Mouse (Mus musculus) bone marrow macrophage, adult 2 months (primary cell): ENCODE data around the gene Pcdh9. TPM values are rescaled to one million over a fixed set of nuclear protein-coding genes. Genes with fewer than 3 reads are reported as not detected.

ENCODE experiments used
- H3K27ac ChIP-seq: 2 replicates; pipeline ENCODE4 v1.5.1; 2012; ENCODE audit warnings: low read depth, low read length; ENCODE audit not compliant: insufficient read depth
- H3K4me1 ChIP-seq: 2 replicates; pipeline ENCODE4 v1.6.1; 2012; ENCODE audit warnings: low read length; ENCODE audit not compliant: control insufficient read depth, insufficient read depth
- H3K4me3 ChIP-seq: 2 replicates; pipeline ENCODE4 v1.5.1; 2012; ENCODE audit warnings: mild to moderate bottlenecking, low read length, moderate library complexity; ENCODE audit not compliant: insufficient read depth
- CTCF ChIP-seq: IDR thresholded peaks from 2 replicates; pipeline ENCODE4 v1.5.1; 2012; ENCODE audit warnings: low read depth, mild to moderate bottlenecking, low read length, moderate library complexity
- POLR2A ChIP-seq: IDR thresholded peaks from 2 replicates; pipeline ENCODE4 v1.6.1; 2012; ENCODE audit warnings: mild to moderate bottlenecking, low read depth, low read length, borderline replicate concordance
- polyA plus RNA-seq: library from polyadenylated mRNA; stranded (reverse); fragments of >200 nt; gene quantifications from 2 replicates; pipeline ENCODE4 v1.2.4, GENCODE M21; 2012; ENCODE audit not compliant: missing spikeins, insufficient read depth, insufficient read length

The Pcdh9 gene
- polyA plus RNA-seq, 1 experiment = not detected

- Histone ChIP-seq H3K27ac (no peak overlapping the region), H3K4me1 (no peaks in the 10 kb centered on the region), H3K4me3 (no peak overlapping the region)
- TF ChIP-seq CTCF (no peak), POLR2A (no peak)
Observed at GRCm38 (mm10) chr14:93701385-93702101, 188.9 kb downstream of the Pcdh9 start.

DNA sequence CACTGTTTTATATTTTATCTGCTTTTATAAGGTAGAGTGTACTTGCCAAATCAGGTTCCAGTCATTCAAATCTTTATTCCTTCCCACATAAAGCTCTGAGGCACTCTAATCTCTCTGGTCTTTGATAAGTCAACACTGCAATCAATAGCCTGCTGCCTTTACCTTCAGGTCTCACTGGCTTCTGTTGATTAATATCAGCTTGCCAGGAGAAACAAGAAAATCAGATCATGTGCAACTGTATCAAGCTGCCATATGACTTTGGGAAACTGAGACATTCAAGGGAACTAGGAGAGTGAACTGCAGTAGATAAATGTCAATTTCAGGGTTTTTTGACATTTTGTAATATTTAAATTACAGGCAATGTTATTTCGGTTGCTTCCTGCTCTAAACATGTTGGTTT lies 189.6 kb downstream of the Pcdh9 start:
- no peaks in the 10 kb centered on the region for H3K4me1 ChIP-seq
- H3K4me3 ChIP-seq = no peak overlapping the region
- TF ChIP-seq CTCF (no peak), POLR2A (no peak)
- H3K27ac ChIP-seq = no peak overlapping the region

- Histone ChIP-seq H3K4me3 (no peak overlapping the region), H3K4me1 (no peaks in the 10 kb centered on the region), H3K27ac (no peak overlapping the region)
- TF ChIP-seq POLR2A (no peak), CTCF (no peak)
Observed at GRCm38 (mm10) chr14:93684641-93685040, 205.8 kb downstream of the Pcdh9 start.

DNA sequence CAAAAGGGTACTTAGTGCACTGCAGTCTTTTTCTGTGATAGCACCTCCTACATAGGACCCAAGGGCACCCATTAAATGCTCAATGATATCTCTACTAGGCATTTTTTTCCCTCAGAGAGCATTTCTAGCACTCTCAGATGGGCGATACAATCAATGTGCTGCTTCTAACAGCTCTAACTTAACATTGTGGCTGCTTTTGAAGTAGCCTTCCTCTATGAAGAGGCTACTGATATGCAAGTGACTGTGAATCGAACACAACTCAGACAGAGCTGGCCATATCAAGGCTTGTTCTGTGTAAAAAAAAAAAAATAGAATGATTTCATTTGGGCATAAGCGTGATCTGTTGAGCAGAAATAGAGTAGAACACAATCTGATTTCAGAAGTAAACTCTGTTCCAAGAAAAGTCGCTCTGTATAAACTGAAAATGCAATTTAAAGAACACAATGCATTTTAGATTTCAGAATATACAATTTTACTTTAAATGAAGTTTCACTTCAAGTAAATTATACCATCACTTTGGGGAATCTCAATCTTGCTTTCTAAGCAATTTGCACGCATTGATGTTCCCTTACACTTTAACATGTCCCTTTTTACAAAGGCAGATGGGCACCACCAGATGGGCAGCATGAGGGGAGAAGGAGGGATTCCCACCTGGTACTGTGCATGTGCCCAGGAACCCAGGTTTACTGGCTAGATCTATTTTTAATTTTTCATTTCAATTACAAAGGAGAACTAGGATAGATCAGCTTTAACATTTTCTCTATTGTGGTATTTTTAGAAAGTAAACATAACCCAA lies 215.0 kb downstream of the Pcdh9 start:
- H3K4me1 ChIP-seq = no peaks in the 10 kb centered on the region
- TF ChIP-seq POLR2A = no peak
- TF ChIP-seq CTCF = no peak
- H3K27ac ChIP-seq = no peak overlapping the region
- no peak overlapping the region for H3K4me3 ChIP-seq

- Histone ChIP-seq H3K4me1 (no peaks in the 10 kb centered on the region), H3K27ac (no peak overlapping the region), H3K4me3 (no peak overlapping the region)
- TF ChIP-seq CTCF (no peak), POLR2A (no peak)
Observed at GRCm38 (mm10) chr14:93653986-93654757, 236.3 kb downstream of the Pcdh9 start.

- no peaks in the 10 kb centered on the region for H3K4me1 ChIP-seq
- no peak for TF ChIP-seq POLR2A
- no peak for TF ChIP-seq CTCF
- H3K4me3 ChIP-seq = no peak overlapping the region
- no peak overlapping the region for H3K27ac ChIP-seq
Observed at GRCm38 (mm10) chr14:93627241-93627640, 263.2 kb downstream of the Pcdh9 start.

GRCm38 (mm10) chr14:93624144-93624543 lies 266.3 kb downstream of the Pcdh9 start:
- TF ChIP-seq CTCF (no peak), POLR2A (no peak)
- no peak overlapping the region for H3K4me3 ChIP-seq
- no peaks in the 10 kb centered on the region for H3K4me1 ChIP-seq
- H3K27ac ChIP-seq = no peak overlapping the region

GRCm38 (mm10) chr14:93621211-93621610 lies 269.3 kb downstream of the Pcdh9 start:
- no peak overlapping the region for H3K27ac ChIP-seq
- no peaks in the 10 kb centered on the region for H3K4me1 ChIP-seq
- TF ChIP-seq POLR2A (no peak), CTCF (no peak)
- no peak overlapping the region for H3K4me3 ChIP-seq

- Histone ChIP-seq H3K27ac (no peak overlapping the region), H3K4me1 (no peaks in the 10 kb centered on the region)
- TF ChIP-seq CTCF (no peak), POLR2A (no peak)
Observed at GRCm38 (mm10) chr14:93607546-93607945, 282.9 kb downstream of the Pcdh9 start.

More at GRCm38 (mm10) chr14:93607546-93607945, 282.9 kb downstream of the Pcdh9 start:
- no peak overlapping the region for H3K4me3 ChIP-seq
